Mouse (Mus musculus): ENCODE measurements around the gene Dgke. TPM values are rescaled to one million over a fixed set of nuclear protein-coding genes. Genes with fewer than 3 reads are reported as not detected.
"Not testable (repeated sequence)": the region's sequence is repeated elsewhere in the genome, so short reads cannot be mapped to it uniquely, and the experiment has no call there.

Dgke gene
- polyA plus RNA-seq, 1 experiment from 2014 or later = 5.5 TPM

DNA sequence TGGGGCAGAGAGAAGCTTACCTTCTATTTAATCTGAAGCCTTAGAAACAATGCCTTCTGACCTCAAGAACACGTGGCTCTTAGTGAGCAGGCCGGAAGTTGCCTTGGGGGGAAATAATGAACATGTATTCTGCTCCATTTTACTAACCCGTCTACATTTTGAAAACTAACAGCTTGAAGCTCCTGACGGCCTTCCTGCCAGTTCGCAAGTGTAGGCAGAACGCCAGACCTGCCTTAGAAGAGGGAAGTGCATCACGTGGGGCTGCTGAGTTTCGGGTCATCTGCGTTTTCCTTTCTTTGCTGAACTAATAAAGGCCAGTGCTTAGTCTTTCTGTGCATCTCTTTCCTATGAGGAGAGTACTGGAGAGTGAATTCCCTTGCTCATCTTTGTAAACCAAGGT is 26.1 kb upstream of the Dgke start:
- H3K4me1 ChIP-seq = no peaks in the 10 kb centered on the region
- H3K27ac ChIP-seq (replicated peaks) = no peak overlapping the region
- 59% methylated on average over 9 of the region's 9 CpGs for WGBS
- no peaks in the 10 kb centered on the region for H3K27me3 ChIP-seq (replicated peaks)
- H3K36me3 ChIP-seq = no peaks in the 10 kb centered on the region
- no peaks in the 10 kb centered on the region; the same call in 1 of the 2 replicates for H3K9me3 ChIP-seq
- no peak for ATAC-seq (ENCODE audit: extremely low read depth, insufficient number of reproducible peaks, low FRiP score, low TSS enrichment)
- H3K4me2 ChIP-seq = no peak overlapping the region
- H3K4me3 ChIP-seq = no peak overlapping the region
- H3K9ac ChIP-seq = no peak overlapping the region

DNA sequence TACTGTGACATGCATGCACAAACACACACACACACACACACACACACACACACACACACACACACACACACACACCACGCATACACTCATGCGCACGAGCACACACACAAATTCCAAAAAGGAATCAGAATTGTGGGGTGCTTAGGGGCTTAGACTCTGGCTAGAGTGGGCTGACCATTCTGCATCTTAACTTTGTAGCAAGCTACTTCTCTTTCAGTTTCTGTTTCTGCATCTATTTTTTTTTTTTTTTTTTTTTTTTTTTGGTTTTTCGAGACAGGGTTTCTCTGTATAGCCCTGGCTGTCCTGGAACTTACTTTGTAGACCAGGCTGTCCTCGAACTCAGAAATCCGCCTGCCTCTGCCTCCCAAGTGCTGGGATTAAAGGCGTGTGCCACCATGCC is 23.7 kb upstream of the Dgke start:
- H3K36me3 ChIP-seq; H3K9ac ChIP-seq; H3K4me2 ChIP-seq; H3K4me1 ChIP-seq; H3K27ac ChIP-seq (replicated peaks); H3K9me3 ChIP-seq; ATAC-seq (ENCODE audit: extremely low read depth, insufficient number of reproducible peaks, low FRiP score, low TSS enrichment); H3K27me3 ChIP-seq (replicated peaks); H3K4me3 ChIP-seq: not testable (repeated sequence)
- 87% methylated on average over 6 of the region's 7 CpGs for WGBS

DNA sequence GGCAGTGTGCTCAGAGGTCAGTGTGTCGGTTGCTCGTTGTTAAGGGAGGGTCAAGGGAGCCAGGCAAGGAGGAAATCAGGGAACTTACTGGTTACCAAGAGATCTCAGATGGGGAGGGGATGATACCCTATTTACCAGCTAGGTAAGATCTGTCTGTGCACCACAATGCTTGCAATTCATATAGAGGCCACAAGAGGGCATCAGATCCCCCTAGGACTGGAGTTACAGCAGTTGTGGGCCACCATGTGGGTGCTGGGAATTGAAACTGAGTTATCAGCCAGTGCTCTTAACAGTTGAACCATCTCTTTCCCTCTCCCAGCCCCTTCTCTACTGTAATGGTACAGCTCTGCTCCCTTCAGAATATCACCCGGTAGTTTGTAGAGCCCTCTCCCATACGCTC is 22.1 kb upstream of the Dgke start:
- Histone ChIP-seq H3K9me3 (no peaks in the 10 kb centered on the region; the same call in 1 of the 2 replicates), H3K9ac (no peak overlapping the region), H3K4me1 (no peaks in the 10 kb centered on the region), H3K4me2 (no peak overlapping the region), H3K36me3 (no peaks in the 10 kb centered on the region), H3K27me3 (replicated peaks) (no peaks in the 10 kb centered on the region), H3K4me3 (no peak overlapping the region), H3K27ac (replicated peaks) (no peak overlapping the region)
- WGBS = 85% methylated on average over 4 of the region's 4 CpGs
- no peak for ATAC-seq (ENCODE audit: extremely low read depth, insufficient number of reproducible peaks, low FRiP score, low TSS enrichment)

DNA sequence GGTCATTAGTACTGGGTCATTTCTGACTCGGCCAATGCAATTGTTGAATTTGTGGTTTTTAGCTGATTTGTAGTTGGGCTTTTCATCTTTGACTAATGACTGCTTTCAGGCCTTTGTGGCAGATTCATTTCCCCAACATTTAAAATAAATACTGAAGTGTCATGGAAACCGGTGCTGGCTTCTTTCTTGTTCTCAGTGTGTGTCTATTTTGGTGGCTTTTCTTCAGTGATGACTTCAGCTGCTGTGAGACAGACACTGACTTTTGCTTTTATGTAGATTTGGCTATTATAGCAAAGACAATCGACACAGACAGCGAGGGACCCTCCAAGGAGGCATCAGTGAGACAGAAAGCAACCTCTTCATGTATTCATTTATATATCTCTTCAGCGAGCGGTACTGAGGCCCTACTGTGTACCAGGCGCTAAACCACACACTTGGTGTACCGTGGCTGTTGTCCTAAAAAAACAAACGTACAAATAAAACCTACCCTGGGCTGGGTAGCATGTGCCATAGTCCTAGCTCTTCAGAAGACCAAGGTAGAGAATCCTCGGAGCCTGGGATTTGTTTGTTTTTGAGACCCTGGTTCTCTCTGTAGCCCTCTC is 19.7 kb upstream of the Dgke start:
- 76% methylated on average over 10 of the region's 10 CpGs for WGBS
- Histone ChIP-seq H3K36me3 (no peaks in the 10 kb centered on the region), H3K4me2 (no peak overlapping the region), H3K9me3 (no peaks in the 10 kb centered on the region), H3K27ac (replicated peaks) (no peak overlapping the region), H3K4me3 (no peak overlapping the region), H3K9ac (no peak overlapping the region), H3K27me3 (replicated peaks) (no peaks in the 10 kb centered on the region), H3K4me1 (no peaks in the 10 kb centered on the region)
- ATAC-seq (ENCODE audit: extremely low read depth, insufficient number of reproducible peaks, low FRiP score, low TSS enrichment) = no peak

DNA sequence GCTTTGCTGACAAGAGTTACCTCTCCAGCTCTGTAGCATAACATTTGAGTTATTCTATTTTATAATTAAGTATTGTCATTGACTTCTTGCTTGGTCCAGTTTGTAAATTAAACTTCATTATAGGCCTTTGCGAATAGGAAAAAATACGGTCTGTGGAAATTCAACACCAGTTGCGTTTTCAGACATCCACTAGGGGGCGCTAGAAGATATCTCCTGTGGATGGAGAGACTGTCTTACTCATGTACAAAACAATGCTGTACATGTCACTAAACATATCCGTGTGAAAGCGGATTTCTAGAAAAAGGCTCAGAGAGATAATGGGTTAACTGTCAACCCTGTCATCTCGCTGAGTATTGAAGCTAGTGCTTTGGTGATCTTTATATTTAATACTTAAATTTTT is 18.0 kb upstream of the Dgke start:
- H3K9me3 ChIP-seq = no peaks in the 10 kb centered on the region
- H3K4me2 ChIP-seq = no peak overlapping the region
- no peak for ATAC-seq (ENCODE audit: extremely low read depth, insufficient number of reproducible peaks, low FRiP score, low TSS enrichment)
- no peaks in the 10 kb centered on the region for H3K36me3 ChIP-seq
- no peaks in the 10 kb centered on the region for H3K27me3 ChIP-seq (replicated peaks)
- H3K4me3 ChIP-seq = no peak overlapping the region
- H3K9ac ChIP-seq = no peak overlapping the region
- H3K4me1 ChIP-seq = no peaks in the 10 kb centered on the region
- H3K27ac ChIP-seq (replicated peaks) = no peak overlapping the region
- WGBS = 36% methylated on average over 7 of the region's 7 CpGs

DNA sequence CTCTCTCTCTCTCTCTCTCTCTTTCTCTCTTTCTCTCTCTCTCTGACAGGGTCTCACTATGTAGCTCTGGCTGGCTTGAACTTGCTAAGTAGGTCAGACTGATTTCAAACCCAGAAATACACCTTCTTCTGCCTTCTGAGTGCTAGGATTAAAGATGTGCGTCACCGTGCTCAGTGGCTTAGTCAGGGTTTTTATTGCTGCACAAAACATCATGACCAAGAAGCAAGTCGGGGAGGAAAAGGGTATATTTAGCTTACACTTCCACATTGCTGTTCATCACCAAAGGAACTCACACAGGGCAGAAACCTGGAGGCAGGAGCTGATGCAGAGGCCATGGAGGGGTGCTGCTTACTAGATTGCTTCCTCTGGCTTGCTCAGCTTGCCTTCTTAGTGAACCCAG is 16.0 kb upstream of the Dgke start:
- H3K9ac ChIP-seq; H3K36me3 ChIP-seq; H3K27ac ChIP-seq (replicated peaks); H3K4me1 ChIP-seq; H3K9me3 ChIP-seq; H3K27me3 ChIP-seq (replicated peaks); H3K4me2 ChIP-seq; ATAC-seq (ENCODE audit: extremely low read depth, insufficient number of reproducible peaks, low FRiP score, low TSS enrichment); H3K4me3 ChIP-seq: not testable (repeated sequence)
- 84% methylated on average over 3 of the region's 3 CpGs for WGBS

DNA sequence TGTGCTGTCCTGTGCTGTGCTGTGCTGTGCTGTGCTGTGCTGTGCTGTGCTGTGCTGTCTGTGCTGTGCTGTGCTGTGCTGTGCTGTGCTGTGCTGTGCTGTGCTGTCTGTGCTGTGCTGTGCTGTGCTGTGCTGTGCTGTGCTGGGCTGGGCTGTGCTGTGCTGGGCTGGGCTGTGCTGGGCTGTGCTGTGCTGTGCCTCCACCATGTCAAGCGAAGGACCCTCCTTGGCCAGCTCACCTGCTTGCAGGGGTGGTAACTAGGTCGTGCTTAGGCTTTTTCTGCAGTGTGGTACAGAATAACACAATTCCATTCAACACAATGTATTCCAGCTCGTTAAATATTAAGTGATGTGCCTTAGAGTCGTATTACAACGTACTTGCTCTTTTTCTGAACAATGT is 15.3 kb upstream of the Dgke start:
- H3K36me3 ChIP-seq; H3K27ac ChIP-seq (replicated peaks); H3K4me2 ChIP-seq; H3K9ac ChIP-seq; ATAC-seq (ENCODE audit: extremely low read depth, insufficient number of reproducible peaks, low FRiP score, low TSS enrichment); H3K27me3 ChIP-seq (replicated peaks); H3K4me1 ChIP-seq; H3K9me3 ChIP-seq; H3K4me3 ChIP-seq: not testable (repeated sequence)
- WGBS = 73% methylated on average over 5 of the region's 5 CpGs

DNA sequence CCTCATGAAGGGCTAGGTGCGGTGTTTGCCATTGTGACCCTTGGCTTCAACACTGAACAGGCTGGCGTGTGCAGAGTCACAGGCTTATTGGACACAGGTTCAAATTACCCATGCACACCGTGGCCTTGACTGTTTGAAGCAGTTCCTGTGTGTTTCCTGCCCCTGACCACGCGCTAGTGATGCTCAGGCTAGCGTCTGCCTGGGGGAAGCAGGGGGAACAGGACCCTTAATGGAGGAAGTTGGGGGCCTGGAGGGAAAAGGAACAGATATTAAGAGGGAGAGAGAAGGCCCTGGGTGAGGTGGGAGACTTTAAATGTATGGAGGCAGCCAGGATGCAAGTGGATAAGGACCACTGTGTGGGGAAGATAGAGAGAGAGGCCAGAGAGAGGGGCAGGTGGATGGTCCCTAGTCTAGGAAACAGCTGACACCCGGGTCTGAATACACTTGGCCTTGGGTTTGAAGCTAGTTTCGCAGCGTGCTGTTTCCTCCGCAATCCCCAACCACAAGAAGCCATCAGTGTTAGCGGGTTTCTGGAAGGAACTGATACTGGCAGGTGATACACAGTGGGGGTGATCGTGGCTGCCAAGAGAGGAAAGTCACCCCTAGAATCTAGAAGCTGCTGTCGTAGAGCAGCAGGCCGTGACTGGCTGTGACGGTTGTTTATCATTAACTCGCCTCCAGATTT is 12.5 kb upstream of the Dgke start:
- 78% methylated on average over 16 of the region's 16 CpGs for WGBS
- no peak for ATAC-seq (ENCODE audit: extremely low read depth, insufficient number of reproducible peaks, low FRiP score, low TSS enrichment)
- H3K27ac ChIP-seq (replicated peaks) = no peak overlapping the region

DNA sequence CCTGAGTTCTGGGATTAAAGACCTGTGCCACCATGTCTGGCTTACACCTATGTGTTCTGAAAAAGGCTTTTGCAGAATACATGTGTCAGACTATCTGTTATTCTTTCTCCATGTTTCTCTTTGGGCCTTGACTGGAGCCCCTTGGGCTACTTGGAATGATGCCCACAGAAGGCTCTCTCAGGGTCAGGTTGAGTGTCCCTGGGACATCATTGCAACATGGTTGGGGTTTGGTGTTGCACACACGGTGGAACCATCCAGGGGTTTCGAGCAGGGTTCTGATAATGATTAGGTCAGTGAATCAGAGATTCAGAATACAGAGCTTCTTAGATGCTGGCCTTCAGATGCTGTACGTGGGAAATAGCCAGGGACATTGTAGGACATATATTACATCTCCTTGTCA is 11.7 kb upstream of the Dgke start:
- no peak for ATAC-seq (ENCODE audit: extremely low read depth, insufficient number of reproducible peaks, low FRiP score, low TSS enrichment)
- no peaks in the 10 kb centered on the region for H3K27me3 ChIP-seq (replicated peaks)
- H3K9ac ChIP-seq = no peak overlapping the region
- H3K4me1 ChIP-seq = 0 out of 2 replicates have a peak, but pooled peaks cover 5% of the 10 kb centered on the region
- H3K9me3 ChIP-seq = no peaks in the 10 kb centered on the region
- H3K4me3 ChIP-seq = no peak overlapping the region
- 81% methylated on average over 3 of the region's 3 CpGs for WGBS
- no peaks in the 10 kb centered on the region for H3K36me3 ChIP-seq
- H3K4me2 ChIP-seq = no peak overlapping the region
- no peak overlapping the region for H3K27ac ChIP-seq (replicated peaks)

More for the DNA sequence above, 12.5 kb upstream of the Dgke start:
- H3K9ac ChIP-seq = no peak overlapping the region
- 0 out of 2 replicates have a peak, but pooled peaks cover 5% of the 10 kb centered on the region for H3K4me1 ChIP-seq
- no peak overlapping the region for H3K4me3 ChIP-seq
- no peaks in the 10 kb centered on the region for H3K9me3 ChIP-seq
- no peaks in the 10 kb centered on the region for H3K27me3 ChIP-seq (replicated peaks)
- no peak overlapping the region for H3K4me2 ChIP-seq
- no peaks in the 10 kb centered on the region for H3K36me3 ChIP-seq

DNA sequence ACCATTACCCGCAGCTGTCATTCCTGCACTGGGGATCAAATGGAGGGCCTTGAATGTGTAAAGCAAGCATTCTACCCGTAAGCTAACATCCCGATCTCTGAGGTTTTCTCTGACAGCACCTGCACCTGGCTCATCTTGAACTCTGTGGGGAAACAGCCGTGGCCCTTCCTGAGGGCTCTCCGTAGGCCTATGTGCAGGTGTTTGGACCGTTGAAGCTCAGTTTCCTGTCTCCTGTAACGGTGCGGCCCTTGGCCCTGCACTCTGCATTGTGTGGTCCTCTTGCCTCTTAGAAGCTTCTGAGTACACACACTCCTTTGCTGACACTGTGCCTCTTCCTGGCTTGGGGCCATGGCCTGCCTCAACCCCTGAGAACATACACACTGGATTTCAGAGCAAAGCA is 11.0 kb upstream of the Dgke start:
- Histone ChIP-seq H3K9ac (no peak overlapping the region), H3K27ac (replicated peaks) (no peak overlapping the region), H3K4me2 (no peak overlapping the region), H3K27me3 (replicated peaks) (no peaks in the 10 kb centered on the region), H3K9me3 (no peaks in the 10 kb centered on the region), H3K4me3 (no peak overlapping the region), H3K4me1 (0 out of 2 replicates have a peak, but pooled peaks cover 5% of the 10 kb centered on the region), H3K36me3 (no peaks in the 10 kb centered on the region)
- 82% methylated on average over 8 of the region's 8 CpGs for WGBS
- no peak for ATAC-seq (ENCODE audit: extremely low read depth, insufficient number of reproducible peaks, low FRiP score, low TSS enrichment)

DNA sequence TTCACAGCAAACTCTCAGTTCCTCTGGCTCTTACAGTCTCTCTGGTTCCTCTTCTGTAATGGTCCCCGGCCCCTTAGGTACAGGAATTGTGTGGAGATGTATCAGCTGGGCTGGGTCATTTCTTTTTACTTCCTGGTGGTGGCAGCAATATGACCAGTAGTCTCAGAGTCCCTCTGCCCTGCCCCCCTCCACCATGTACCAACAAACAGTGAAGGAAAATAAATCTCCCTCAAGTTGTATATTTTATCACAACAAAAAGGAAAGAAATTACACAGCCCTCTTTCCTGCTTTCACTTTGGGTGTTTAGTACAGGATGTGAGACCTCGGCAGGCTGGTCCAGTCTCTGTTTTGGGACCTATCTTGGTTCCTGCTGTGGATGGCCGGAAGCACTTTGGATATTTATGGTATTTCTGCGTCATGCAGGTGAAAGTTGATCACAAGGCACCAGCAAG is 9.7 kb upstream of the Dgke start:
- H3K9me3 ChIP-seq = no peaks in the 10 kb centered on the region
- H3K9ac ChIP-seq = no peak overlapping the region
- no peak overlapping the region for H3K27ac ChIP-seq (replicated peaks)
- no peak overlapping the region for H3K4me3 ChIP-seq
- ATAC-seq (ENCODE audit: extremely low read depth, insufficient number of reproducible peaks, low FRiP score, low TSS enrichment) = no peak
- H3K36me3 ChIP-seq = no peaks in the 10 kb centered on the region
- no peaks in the 10 kb centered on the region for H3K27me3 ChIP-seq (replicated peaks)
- H3K4me1 ChIP-seq = 0 out of 2 replicates have a peak, but pooled peaks cover 5% of the 10 kb centered on the region
- WGBS = 63% methylated on average over 4 of the region's 4 CpGs
- H3K4me2 ChIP-seq = no peak overlapping the region

Measured in heart, embryonic 13.5 days (tissue).